Mouse (Mus musculus): ENCODE measurements around the gene Vmn1r132. TPM values are rescaled to one million over a fixed set of nuclear protein-coding genes. Genes with fewer than 3 reads are reported as not detected.
"Not testable (repeated sequence)": the region's sequence is repeated elsewhere in the genome, so short reads cannot be mapped to it uniquely, and the experiment has no call there.

Vmn1r132 gene
- polyA plus RNA-seq (2015; fragmentation: Nextera tagmentation; extraction: Ambion mirVana) = not detected in 2 replicates

DNA sequence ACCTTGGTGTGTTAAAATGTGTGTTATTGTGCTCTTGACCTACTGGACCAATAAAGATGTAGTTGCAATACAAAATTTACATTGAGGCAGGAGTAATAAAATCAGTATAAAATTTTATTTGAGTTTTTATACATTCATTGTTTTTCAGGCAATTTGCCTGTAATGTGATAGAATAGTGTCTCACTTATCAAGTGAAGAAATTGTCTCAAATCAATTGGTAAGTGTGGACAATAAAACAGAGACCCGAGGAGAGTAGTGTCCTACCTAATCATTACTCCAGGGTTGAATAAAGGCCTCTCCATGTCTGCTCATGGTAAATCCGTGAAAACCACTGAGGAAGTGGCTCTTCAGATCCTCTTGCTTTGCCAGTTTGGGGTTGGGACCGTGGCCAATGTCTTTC, at the start of gene Vmn1r132:
Vmn1r132 (plus strand) TSS at position 301 of the 400 bp plus-strand sequence.
- no CpG with 5 or more reads among the region's 3 CpGs for WGBS
- not testable (repeated sequence) for H3K27me3 ChIP-seq (replicated peaks; ENCODE audit: control insufficient read depth, insufficient read depth, low read length)

More for the DNA sequence above, at the start of gene Vmn1r132:
- not testable (repeated sequence) for H3K4me3 ChIP-seq (replicated peaks; ENCODE audit: low read length); H3K4me1 ChIP-seq (replicated peaks; ENCODE audit: control insufficient read depth, insufficient read depth, low read length); ATAC-seq; H3K9me3 ChIP-seq (ENCODE audit: control insufficient read depth, low read length); H3K4me2 ChIP-seq (ENCODE audit: low read length); H3K27ac ChIP-seq (ENCODE audit: low read length); H3K36me3 ChIP-seq (ENCODE audit: control insufficient read depth, insufficient read depth); H3K9ac ChIP-seq (replicated peaks; ENCODE audit: low read depth, low read length)

Other genes starting within 250 kb of the Vmn1r132 start
- gene Gm6882, start 181.3 kb upstream of the Vmn1r132 start, polyA plus RNA-seq (2015; fragmentation: Nextera tagmentation; extraction: Ambion mirVana) = not detected in 2 replicates
- not detected in 2 replicates for gene Vmn1r130, start 102.3 kb upstream of the Vmn1r132 start, polyA plus RNA-seq (2015; fragmentation: Nextera tagmentation; extraction: Ambion mirVana)
- not detected in 2 replicates for gene Vmn1r131, start 68.0 kb upstream of the Vmn1r132 start, polyA plus RNA-seq (2015; fragmentation: Nextera tagmentation; extraction: Ambion mirVana)
- gene Gm4175, start 147.4 kb downstream of the Vmn1r132 start, polyA plus RNA-seq (2015; fragmentation: Nextera tagmentation; extraction: Ambion mirVana) = not detected in 2 replicates
- gene Gm4177, start 182.6 kb downstream of the Vmn1r132 start, polyA plus RNA-seq (2015; fragmentation: Nextera tagmentation; extraction: Ambion mirVana) = not detected in 2 replicates
- gene Vmn1r135, start 218.3 kb downstream of the Vmn1r132 start, polyA plus RNA-seq (2015; fragmentation: Nextera tagmentation; extraction: Ambion mirVana) = not detected in 2 replicates
- not detected in 2 replicates for gene Gm5725, start 230.2 kb downstream of the Vmn1r132 start, polyA plus RNA-seq (2015; fragmentation: Nextera tagmentation; extraction: Ambion mirVana)